Mouse (Mus musculus): ENCODE measurements around the gene Sall1. TPM values are rescaled to one million over a fixed set of nuclear protein-coding genes. Genes with fewer than 3 reads are reported as not detected.
A peak's percentile ranks its signal among the peaks of the same experiment; 100 is the strongest.

The Sall1 gene
- polyA plus RNA-seq, 1 experiment from 2014 or later: 0.21 TPM

- Histone ChIP-seq H3K4me3 (no peak overlapping the region), H3K4me1 (0 out of 2 replicates have a peak, but pooled peaks cover 7% of the 10 kb centered on the region), H3K27me3 (peaks cover 45% of the 10 kb centered on the region), H3K9me3 (no peaks in the 10 kb centered on the region), H3K36me3 (no peaks in the 10 kb centered on the region), H3K9ac (no peak overlapping the region), H3K27ac (no peak overlapping the region), H3K4me2 (no peak overlapping the region)
- no peak for ATAC-seq (ENCODE audit: borderline replicate concordance, extremely low read depth, low FRiP score, low TSS enrichment)
- WGBS: 29% methylated on average over 3 of the region's 7 CpGs
These were observed 35.2 kb downstream of the Sall1 start for GRCm38 (mm10) chr8:89008784-89009183.

- Histone ChIP-seq H3K4me3 (no peak overlapping the region), H3K9me3 (no peaks in the 10 kb centered on the region), H3K9ac (no peak overlapping the region)
These were observed 36.8 kb downstream of the Sall1 start for GRCm38 (mm10) chr8:89007114-89007513.

GRCm38 (mm10) chr8:89006426-89006825, 37.5 kb downstream of the Sall1 start:
- Histone ChIP-seq H3K9me3 (no peaks in the 10 kb centered on the region), H3K4me1 (0 out of 2 replicates have a peak, but pooled peaks cover 7% of the 10 kb centered on the region), H3K4me2 (peak overlapping the region; percentile 71), H3K36me3 (no peaks in the 10 kb centered on the region), H3K27me3 (peaks cover 45% of the 10 kb centered on the region), H3K9ac (no peak overlapping the region), H3K27ac (no peak overlapping the region), H3K4me3 (peak overlapping the region; percentile 35)
- WGBS: under 1% methylated on average over 34 of the region's 34 CpGs
- no peak for ATAC-seq (ENCODE audit: borderline replicate concordance, extremely low read depth, low FRiP score, low TSS enrichment)

More at GRCm38 (mm10) chr8:89007114-89007513, 36.8 kb downstream of the Sall1 start:
- no peak for ATAC-seq (ENCODE audit: borderline replicate concordance, extremely low read depth, low FRiP score, low TSS enrichment)
- no peak overlapping the region for H3K27ac ChIP-seq
- H3K4me2 ChIP-seq: peak overlapping the region; percentile 71; the same call in 1 of the 2 replicates
- 0 out of 2 replicates have a peak, but pooled peaks cover 7% of the 10 kb centered on the region for H3K4me1 ChIP-seq
- H3K27me3 ChIP-seq: peaks cover 45% of the 10 kb centered on the region
- under 1% methylated on average over 8 of the region's 8 CpGs for WGBS
- H3K36me3 ChIP-seq: no peaks in the 10 kb centered on the region

GRCm38 (mm10) chr8:89005797-89006196, 38.2 kb downstream of the Sall1 start:
- Histone ChIP-seq H3K27me3 (peaks cover 45% of the 10 kb centered on the region), H3K36me3 (no peaks in the 10 kb centered on the region), H3K4me2 (peak overlapping the region; percentile 71; the same call in 1 of the 2 replicates), H3K4me1 (0 out of 2 replicates have a peak, but pooled peaks cover 7% of the 10 kb centered on the region), H3K9ac (no peak overlapping the region), H3K27ac (no peak overlapping the region), H3K9me3 (no peaks in the 10 kb centered on the region), H3K4me3 (no peak overlapping the region)
- ATAC-seq (ENCODE audit: borderline replicate concordance, extremely low read depth, low FRiP score, low TSS enrichment): no peak
- 35% methylated on average over 11 of the region's 11 CpGs for WGBS

GRCm38 (mm10) chr8:89004041-89004440, 39.9 kb downstream of the Sall1 start:
- no peak overlapping the region for H3K4me3 ChIP-seq
- H3K27me3 ChIP-seq: peaks cover 45% of the 10 kb centered on the region
- WGBS: 45% methylated on average over 2 of the region's 2 CpGs
- H3K4me2 ChIP-seq: no peak overlapping the region
- 0 out of 2 replicates have a peak, but pooled peaks cover 7% of the 10 kb centered on the region for H3K4me1 ChIP-seq
- no peak for ATAC-seq (ENCODE audit: borderline replicate concordance, extremely low read depth, low FRiP score, low TSS enrichment)
- H3K9me3 ChIP-seq: no peaks in the 10 kb centered on the region
- H3K9ac ChIP-seq: no peak overlapping the region
- no peaks in the 10 kb centered on the region for H3K36me3 ChIP-seq
- H3K27ac ChIP-seq: no peak overlapping the region

GRCm38 (mm10) chr8:89003336-89003896, 40.5 kb downstream of the Sall1 start:
- WGBS: 42% methylated on average over 8 of the region's 8 CpGs
- H3K4me2 ChIP-seq: no peak overlapping the region
- H3K27me3 ChIP-seq: peaks cover 41% of the 10 kb centered on the region
- no peak for ATAC-seq (ENCODE audit: borderline replicate concordance, extremely low read depth, low FRiP score, low TSS enrichment)
- no peak overlapping the region for H3K9ac ChIP-seq
- H3K4me3 ChIP-seq: no peak overlapping the region
- H3K9me3 ChIP-seq: no peaks in the 10 kb centered on the region
- H3K27ac ChIP-seq: no peak overlapping the region
- no peaks in the 10 kb centered on the region for H3K36me3 ChIP-seq
- H3K4me1 ChIP-seq: 0 out of 2 replicates have a peak, but pooled peaks cover 7% of the 10 kb centered on the region

- Histone ChIP-seq H3K4me2 (no peak overlapping the region), H3K4me3 (no peak overlapping the region), H3K9ac (no peak overlapping the region), H3K9me3 (no peaks in the 10 kb centered on the region), H3K27ac (no peak overlapping the region), H3K4me1 (0 out of 2 replicates have a peak, but pooled peaks cover 7% of the 10 kb centered on the region), H3K36me3 (no peaks in the 10 kb centered on the region), H3K27me3 (peaks cover 29% of the 10 kb centered on the region)
- no peak for ATAC-seq (ENCODE audit: borderline replicate concordance, extremely low read depth, low FRiP score, low TSS enrichment)
- WGBS: 27% methylated on average over 2 of the region's 2 CpGs
These were observed 41.8 kb downstream of the Sall1 start for GRCm38 (mm10) chr8:89002128-89002527.

- H3K4me1 ChIP-seq: no peaks in the 10 kb centered on the region
- H3K9me3 ChIP-seq: no peaks in the 10 kb centered on the region
- ATAC-seq (ENCODE audit: borderline replicate concordance, extremely low read depth, low FRiP score, low TSS enrichment): no peak
- 96% methylated on average over 2 of the region's 2 CpGs for WGBS
- no peak overlapping the region for H3K4me2 ChIP-seq
- no peak overlapping the region for H3K9ac ChIP-seq
- no peak overlapping the region for H3K4me3 ChIP-seq
- no peaks in the 10 kb centered on the region for H3K36me3 ChIP-seq
- H3K27ac ChIP-seq: no peak overlapping the region
- no peaks in the 10 kb centered on the region for H3K27me3 ChIP-seq
These were observed 46.7 kb downstream of the Sall1 start for GRCm38 (mm10) chr8:88997276-88997675.

- no peak overlapping the region for H3K27ac ChIP-seq
- H3K4me3 ChIP-seq: no peak overlapping the region
- ATAC-seq (ENCODE audit: borderline replicate concordance, extremely low read depth, low FRiP score, low TSS enrichment): no peak
These were observed 52.0 kb downstream of the Sall1 start for GRCm38 (mm10) chr8:88991780-88992509.

GRCm38 (mm10) chr8:88991176-88991575, 52.8 kb downstream of the Sall1 start:
- H3K36me3 ChIP-seq: no peaks in the 10 kb centered on the region
- H3K4me2 ChIP-seq: no peak overlapping the region
- no peak overlapping the region for H3K4me3 ChIP-seq
- H3K9me3 ChIP-seq: no peaks in the 10 kb centered on the region
- H3K27me3 ChIP-seq: no peaks in the 10 kb centered on the region
- 43% methylated on average over 5 of the region's 5 CpGs for WGBS
- no peaks in the 10 kb centered on the region for H3K4me1 ChIP-seq
- ATAC-seq (ENCODE audit: borderline replicate concordance, extremely low read depth, low FRiP score, low TSS enrichment): no peak
- no peak overlapping the region for H3K27ac ChIP-seq
- no peak overlapping the region for H3K9ac ChIP-seq

More at GRCm38 (mm10) chr8:88991780-88992509, 52.0 kb downstream of the Sall1 start:
- WGBS: 65% methylated on average over 15 of the region's 15 CpGs
- Histone ChIP-seq H3K9ac (no peak overlapping the region), H3K27me3 (no peaks in the 10 kb centered on the region), H3K4me2 (no peak overlapping the region), H3K36me3 (no peaks in the 10 kb centered on the region), H3K9me3 (no peaks in the 10 kb centered on the region), H3K4me1 (no peaks in the 10 kb centered on the region)

- 78% methylated on average over 3 of the region's 3 CpGs for WGBS
- Histone ChIP-seq H3K9me3 (no peaks in the 10 kb centered on the region), H3K27me3 (no peaks in the 10 kb centered on the region), H3K9ac (no peak overlapping the region), H3K4me3 (no peak overlapping the region), H3K4me1 (no peaks in the 10 kb centered on the region), H3K4me2 (no peak overlapping the region), H3K36me3 (no peaks in the 10 kb centered on the region), H3K27ac (no peak overlapping the region)
- no peak for ATAC-seq (ENCODE audit: borderline replicate concordance, extremely low read depth, low FRiP score, low TSS enrichment)
These were observed 55.0 kb downstream of the Sall1 start for GRCm38 (mm10) chr8:88989002-88989401.

- Histone ChIP-seq H3K9me3 (no peaks in the 10 kb centered on the region), H3K4me1 (no peaks in the 10 kb centered on the region), H3K4me2 (no peak overlapping the region), H3K4me3 (no peak overlapping the region), H3K9ac (no peak overlapping the region), H3K36me3 (no peaks in the 10 kb centered on the region), H3K27ac (no peak overlapping the region), H3K27me3 (no peaks in the 10 kb centered on the region)
- 45% methylated on average over 5 of the region's 5 CpGs for WGBS
- ATAC-seq (ENCODE audit: borderline replicate concordance, extremely low read depth, low FRiP score, low TSS enrichment): no peak
These were observed 60.5 kb downstream of the Sall1 start for GRCm38 (mm10) chr8:88983468-88983867.
